Mouse (Mus musculus) thymus, postnatal 14 days (tissue): ENCODE results near the gene Vezt.

Experiments
- DNase-seq: peaks from one replicate; pipeline ENCODE4 v3.0.0; 2021

Gene Vezt

DNA sequence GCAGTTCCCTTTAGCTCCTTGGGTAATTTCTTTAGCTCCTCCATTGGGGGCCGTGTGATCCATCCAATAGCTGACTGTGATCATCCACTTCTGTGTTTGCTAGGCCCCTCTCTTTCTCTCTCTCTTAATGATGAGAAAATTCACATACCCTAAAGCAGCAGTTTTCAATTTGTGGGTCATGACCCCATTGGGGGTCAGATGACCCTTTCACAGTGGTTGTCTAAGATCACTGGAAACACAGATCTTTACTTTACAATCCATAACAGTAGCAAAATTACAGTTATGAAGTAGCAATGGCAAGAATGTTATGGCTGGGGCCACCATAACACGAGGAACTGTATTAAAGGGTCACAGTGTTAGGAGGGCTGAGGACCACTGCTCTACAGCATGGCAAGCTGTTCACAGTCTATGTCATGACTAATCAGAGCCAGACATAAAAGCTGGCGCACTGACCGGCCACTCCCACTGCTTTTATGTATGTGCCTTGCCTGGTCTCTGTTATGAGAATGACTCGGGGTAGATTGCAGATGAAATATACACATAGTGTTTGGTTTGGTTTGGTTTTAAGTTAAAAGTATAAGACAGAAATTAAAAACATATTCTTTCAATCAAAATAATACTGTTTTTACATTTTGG, 125.7 kb downstream of the Vezt start:
- no peak for DNase-seq

DNA sequence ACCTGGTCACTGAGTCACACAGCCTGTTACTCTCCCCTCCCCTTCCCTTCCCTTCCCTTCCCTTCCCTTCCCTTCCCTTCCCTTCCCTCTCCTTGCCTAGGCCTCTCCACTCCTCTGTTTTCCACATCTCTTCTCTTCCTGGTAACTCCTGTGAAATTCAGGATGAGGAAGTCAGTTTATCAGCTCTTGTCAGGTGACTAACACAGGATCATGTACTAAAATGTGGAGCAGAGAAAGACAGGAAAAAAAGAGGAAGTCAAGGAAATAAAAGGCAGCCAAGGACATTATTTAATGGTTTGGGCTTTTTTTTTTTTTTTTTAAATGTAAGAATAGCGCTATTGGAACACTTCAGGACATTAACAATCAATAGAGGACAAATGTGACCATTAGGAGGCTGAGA, 126.6 kb downstream of the Vezt start:
- DNase-seq: no peak

- DNase-seq: no peak
Observed at GRCm38 (mm10) chr10:93908540-93908939, 127.1 kb downstream of the Vezt start.

- no peak for DNase-seq
Observed at GRCm38 (mm10) chr10:93907376-93907775, 128.2 kb downstream of the Vezt start.

DNA sequence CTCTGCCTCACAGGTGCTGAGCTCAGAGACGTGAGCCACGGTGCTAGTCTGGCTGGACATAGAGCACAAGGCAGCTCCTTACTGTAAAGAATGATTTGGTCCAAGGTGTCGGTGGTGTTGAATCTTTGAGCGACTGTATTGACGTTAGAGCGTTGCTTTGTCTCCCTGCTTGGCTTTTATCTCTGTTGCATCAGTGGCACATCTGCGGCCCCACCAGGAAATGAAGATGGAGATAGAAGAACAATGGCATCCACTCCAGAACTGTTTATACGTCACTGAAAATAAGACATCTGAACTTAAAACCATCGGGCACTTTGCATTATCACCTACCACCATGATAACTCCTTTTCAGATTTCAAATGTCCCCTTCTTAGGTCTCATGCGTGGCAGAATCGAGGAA, 135.7 kb downstream of the Vezt start:
- DNase-seq: no peak

DNA sequence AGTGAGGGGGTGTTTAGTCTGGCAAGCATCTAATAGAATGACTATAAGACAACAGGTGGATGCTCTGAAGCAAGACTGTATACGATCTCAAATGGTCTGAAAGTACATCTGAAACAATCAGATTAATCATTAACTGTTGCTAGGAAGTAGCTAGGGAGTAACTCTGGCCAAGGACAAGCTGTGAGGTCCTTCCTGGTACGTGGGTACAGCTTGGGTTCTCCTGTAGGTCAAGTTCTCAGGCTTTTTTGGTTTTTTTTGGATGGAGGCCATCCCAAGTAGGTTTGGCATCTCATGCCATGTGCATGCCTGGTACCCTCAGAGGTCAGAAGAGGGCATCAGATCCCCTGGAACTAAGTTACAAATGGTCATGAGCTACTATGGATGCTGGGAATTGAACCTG, 136.3 kb downstream of the Vezt start:
- no peak for DNase-seq

- DNase-seq: no peak
Observed at GRCm38 (mm10) chr10:93897043-93897646, 138.5 kb downstream of the Vezt start, which contains the start of gene Metap2. Gene Metap2, minus strand, starts transcription at chr10:93897093.

GRCm38 (mm10) chr10:93892551-93892950, 143.1 kb downstream of the Vezt start:
- DNase-seq: no peak

DNA sequence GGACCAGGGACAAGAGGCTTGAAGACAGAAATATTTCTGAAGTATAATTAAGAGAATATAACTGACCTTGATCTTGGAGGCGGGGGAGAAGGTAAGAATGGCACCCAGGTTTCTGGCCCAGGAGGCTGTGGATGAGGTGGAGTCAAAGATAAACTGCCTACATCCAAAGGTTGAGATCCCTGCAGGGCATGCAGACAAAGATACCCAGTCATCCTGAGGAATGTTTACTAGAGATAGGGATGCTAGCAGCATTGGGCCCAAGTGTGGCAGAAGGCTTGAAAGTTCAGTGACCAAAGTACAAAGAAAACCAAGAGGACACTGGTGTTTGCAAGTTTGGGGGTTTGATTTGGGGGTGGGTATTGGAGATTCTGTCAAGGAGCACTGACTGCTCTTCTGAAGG, 144.6 kb downstream of the Vezt start:
- no peak for DNase-seq

GRCm38 (mm10) chr10:93890565-93890964, 145.1 kb downstream of the Vezt start:
- DNase-seq: no peak

DNA sequence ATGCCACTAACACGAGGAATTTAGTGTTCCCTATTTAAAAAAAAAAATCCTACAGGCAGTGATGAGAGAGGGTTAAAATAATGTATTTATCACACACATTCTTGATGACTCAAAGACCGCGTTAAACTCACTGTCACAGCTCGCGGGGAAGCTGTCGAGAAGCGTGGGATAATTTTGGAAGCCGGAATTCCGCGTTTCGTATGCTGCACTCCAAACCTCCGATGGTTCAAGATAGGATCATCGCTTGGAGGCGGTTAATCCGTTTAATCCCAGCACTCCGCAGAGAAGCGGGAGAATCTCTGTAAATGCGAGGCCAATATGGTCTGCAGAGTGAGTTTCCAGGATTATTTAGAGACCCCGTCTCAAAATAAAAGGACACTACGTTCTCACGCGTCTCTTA, 145.6 kb downstream of the Vezt start:
- no peak for DNase-seq

DNA sequence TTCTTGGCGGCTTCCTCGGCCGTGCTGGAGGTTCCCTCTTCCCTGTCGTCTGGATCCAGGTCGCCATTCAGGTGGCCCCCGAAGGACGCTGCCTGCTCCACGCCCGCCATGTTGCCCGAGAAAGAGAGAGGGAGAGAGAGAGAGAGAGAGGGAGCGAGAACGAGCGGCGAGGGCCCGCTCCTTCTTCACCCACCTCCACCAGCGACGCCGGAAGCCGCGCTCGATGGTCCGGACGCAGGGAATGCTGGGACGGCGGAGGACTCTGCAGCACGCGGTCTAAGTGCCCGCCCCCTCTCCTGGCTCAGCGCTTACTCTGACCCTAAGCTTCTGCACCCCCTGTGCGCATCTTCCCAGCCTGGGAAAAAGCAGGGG, 146.1 kb downstream of the Vezt start:
- DNase-seq: peak; percentile 91
